Mouse (Mus musculus): ENCODE results near the gene Ykt6.

Ykt6 gene

GRCm38 (mm10) chr11:5949586-5950352 is 5.7 kb upstream of the Ykt6 start, which contains the start of gene Gck:
TSS of gene Gck (minus strand) at chr11:5950081.
- no peak for DNase-seq (ENCODE audit: low spot score)

DNA sequence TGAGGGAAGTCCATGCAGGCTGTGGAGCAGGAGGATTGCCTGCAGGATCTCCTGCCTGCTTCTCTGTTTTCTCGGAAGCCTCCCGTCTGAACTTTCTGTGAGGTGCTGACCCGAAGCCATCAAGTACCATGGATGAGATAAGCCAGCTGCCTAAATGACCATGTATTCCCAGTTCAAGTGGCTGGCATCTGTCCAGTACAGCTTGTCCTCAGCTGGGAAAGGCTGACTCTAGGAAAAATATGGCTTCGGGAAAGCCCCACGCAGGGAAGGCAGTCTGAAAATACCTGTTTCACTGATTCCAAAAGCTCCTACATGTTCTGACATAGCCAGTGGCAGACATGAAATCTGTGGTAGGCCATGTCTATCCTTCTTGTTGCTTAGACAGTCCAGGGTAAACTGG is 3.0 kb upstream of the Ykt6 start:
- no peak for DNase-seq (ENCODE audit: low spot score)

DNA sequence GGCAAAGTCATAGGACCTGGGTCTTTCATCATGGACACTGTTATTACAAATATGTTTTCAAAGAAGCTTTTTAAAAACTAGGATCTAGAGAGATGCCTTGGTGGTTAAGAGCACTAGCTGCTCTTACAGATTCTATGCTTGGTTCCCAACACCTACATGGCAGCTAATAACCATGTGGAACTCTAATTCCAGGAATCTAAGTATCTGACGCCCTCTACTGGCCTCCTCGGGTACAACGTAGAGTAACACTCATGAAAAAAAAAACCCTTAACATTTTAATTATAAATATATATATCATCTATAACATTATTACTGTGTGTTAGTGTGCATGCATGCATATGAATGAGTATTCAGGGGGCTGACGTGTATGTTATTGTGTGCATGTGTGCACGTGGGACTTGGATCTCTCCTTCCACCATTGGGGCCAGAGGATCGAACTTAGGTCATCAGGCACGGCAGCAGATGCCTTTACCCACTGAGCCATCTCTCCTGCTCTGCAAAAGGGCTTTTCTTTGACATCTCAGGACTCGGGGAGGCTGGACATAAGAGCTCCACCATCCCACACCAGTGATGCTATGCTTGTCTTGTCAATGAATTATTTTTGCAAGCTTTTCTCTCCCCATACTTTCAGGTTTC is 2.2 kb upstream of the Ykt6 start:
- DNase-seq (ENCODE audit: low spot score) = peak; percentile 48

- no peak for DNase-seq (ENCODE audit: low spot score)
Measured at GRCm38 (mm10) chr11:5954435-5954834, 1.1 kb upstream of the Ykt6 start.

DNA sequence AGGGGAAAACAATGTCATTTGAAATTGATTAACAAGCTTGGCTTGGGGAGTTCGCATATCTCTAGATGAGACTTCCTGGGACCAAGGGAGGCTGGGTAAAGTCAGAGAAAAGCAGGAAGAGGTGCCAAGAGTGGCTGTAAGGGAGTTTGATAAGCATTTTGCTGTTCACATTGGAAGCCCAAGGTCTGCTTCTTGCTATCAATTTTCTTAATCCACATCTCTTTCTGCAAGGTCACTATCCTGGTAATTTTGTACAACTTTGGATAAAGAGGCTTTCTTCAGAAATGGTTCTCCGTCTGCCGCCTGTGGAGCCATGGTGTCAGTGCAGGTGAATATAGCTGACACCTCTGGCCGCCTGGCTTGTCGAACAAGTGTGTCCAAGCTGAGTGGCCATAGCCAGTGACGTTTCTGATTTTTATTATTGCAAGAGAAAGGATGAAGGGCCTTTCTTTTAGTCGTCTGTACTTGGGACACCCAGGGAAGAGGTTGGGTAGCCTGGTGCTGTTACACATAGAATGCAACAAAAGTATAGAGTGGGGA is 458 bp upstream of the Ykt6 start:
- peak; percentile 54 for DNase-seq (ENCODE audit: low spot score)

DNA sequence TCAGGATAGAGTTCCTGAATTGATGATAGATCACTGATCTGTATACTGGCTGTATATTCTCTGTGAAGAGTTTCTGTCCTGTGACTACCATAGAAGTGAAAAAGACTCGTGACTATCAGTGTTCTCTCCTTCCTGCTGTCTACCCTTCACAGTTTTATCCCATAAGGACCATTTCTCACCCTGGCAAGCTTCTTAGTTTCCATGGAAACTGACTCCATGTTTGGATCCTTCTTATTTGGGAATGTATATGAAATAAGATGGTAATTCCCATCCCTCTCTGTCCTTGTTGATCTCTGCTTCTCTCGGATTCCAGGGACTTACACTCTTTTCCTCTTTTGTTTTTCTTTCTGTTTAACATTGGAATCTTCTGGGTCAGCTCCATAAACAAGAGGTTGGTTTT is 4.6 kb downstream of the Ykt6 start:
- DNase-seq (ENCODE audit: low spot score) = no peak

- DNase-seq (ENCODE audit: low spot score) = no peak
Measured at GRCm38 (mm10) chr11:5965865-5966264, 10.4 kb downstream of the Ykt6 start.

DNA sequence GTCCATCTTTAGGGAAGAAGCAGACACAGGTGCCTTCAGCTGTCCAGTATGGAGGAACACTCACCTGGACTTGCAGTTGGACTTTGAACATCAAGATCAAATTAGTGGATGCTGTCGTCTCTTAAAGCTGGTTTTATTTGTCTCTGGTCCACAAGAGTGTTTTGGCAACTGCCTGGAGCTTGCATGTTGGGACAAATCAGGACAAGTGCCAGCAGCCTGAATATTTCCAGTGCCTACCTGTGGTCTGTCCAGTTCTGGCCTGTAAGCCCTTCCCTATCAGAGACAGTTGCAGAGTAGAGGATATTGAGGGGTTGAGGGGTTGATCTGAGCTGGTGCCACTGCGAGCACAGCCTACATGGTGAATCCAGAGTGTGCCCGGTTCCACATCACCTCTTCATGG is 11.3 kb downstream of the Ykt6 start:
- DNase-seq (ENCODE audit: low spot score) = no peak

GRCm38 (mm10) chr11:5968223-5968622 is 12.7 kb downstream of the Ykt6 start:
- no peak for DNase-seq (ENCODE audit: low spot score)

GRCm38 (mm10) chr11:5971202-5971601 is 15.7 kb downstream of the Ykt6 start:
- DNase-seq (ENCODE audit: low spot score) = no peak

DNA sequence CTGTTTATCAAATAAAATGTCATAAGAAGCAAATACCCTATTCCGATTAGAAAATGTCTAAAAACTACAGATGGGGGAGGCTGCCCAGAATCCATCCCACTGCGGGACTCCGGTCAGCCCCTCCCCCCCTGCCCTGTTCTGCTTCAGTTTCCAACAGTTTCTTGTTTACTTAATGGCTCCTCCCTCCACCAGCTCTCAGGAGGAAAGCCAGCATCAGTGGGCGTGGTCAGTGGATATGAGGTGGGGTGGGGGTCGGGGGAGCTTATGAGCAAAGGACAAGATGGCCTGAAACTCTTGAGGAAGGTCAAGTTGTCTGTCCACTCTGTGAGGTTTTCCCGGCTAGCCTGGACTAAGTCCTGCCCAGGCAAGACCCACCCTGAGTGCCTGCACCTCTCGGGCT is 17.7 kb downstream of the Ykt6 start:
- no peak for DNase-seq (ENCODE audit: low spot score)

DNA sequence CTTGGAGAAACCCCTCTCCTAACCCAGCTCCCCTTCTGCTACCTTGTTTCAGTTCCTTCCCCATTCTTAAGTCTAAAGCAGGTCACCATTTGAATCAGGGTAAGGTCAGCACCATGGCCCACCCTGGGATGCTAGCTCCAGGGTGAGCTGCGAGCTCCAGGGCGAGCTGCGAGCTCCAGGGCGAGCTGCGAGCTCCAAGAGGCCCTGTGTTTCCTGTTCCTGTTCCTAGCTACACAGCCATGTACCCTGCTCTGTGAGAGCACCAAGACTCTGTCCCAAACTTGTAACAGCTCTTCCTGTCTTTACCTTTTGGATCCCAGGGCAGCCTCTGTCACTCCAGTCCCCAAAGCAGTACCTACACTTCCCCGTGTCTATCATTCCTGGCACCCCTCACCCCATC is 18.6 kb downstream of the Ykt6 start:
- no peak for DNase-seq (ENCODE audit: low spot score)

- DNase-seq (ENCODE audit: low spot score) = no peak
Measured at GRCm38 (mm10) chr11:5975068-5975467, 19.6 kb downstream of the Ykt6 start.

DNA sequence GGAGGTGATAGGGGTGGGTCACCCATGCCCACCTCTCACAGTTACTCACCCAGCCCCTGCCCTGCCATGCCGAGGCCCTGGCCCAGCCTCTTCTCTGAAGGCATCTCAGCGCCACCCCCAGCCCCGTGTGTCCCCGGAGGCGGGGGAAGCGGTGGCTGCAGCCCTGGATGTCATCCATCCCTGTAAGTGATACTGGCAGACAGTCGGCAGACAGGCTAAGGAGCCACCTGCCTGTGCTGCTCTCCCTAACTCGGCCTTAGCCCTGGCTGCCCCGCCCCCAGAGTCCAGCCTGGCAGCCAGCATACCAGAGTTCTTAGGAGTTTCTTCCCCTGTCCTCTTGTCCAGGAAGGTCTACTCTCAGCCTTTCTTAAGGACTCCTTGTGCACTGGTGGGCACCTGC is 20.6 kb downstream of the Ykt6 start:
- DNase-seq (ENCODE audit: low spot score) = no peak

- DNase-seq (ENCODE audit: low spot score) = no peak
Measured at GRCm38 (mm10) chr11:5979088-5979487, 23.6 kb downstream of the Ykt6 start.

DNA sequence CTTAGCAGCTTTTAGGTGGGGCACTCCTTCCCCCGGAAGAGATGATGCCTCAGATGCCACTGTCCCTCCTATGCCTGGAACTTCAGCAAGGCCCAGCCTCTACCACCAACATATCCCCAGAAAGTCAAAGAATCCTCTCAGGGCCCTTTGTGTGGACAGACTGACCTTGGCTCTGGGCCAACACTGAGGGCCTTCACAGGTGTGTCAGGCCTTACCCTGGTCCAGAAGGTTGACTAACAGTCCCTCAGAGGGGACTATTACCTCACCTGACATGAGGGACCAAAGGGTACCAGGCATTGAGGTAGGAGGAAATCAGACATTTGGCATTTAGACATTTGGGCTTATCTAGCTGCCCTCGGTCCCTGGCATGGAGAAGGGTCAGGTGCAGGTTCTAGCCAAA is 24.6 kb downstream of the Ykt6 start:
- DNase-seq (ENCODE audit: low spot score) = no peak

GRCm38 (mm10) chr11:5980561-5980960 is 25.1 kb downstream of the Ykt6 start:
- DNase-seq (ENCODE audit: low spot score) = no peak

DNA sequence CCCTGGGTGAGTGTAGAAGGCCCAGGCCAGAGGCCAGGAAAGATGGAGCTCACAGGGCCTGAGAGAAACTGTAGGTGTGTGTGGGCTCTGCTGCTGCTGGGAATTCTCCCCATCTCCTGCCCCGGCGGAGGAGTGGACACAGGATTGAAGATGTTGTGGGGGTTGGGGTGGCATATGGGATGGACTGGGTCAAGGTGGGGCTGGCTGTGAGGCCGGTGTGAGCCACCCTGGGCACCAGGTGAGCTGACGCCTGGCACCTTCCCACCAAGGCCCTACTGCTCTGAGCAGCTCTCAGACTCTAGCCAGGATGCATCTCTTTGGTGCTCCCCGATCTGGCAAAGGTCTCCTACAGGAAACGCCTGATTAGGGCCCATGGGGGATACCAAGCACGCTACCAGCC is 25.8 kb downstream of the Ykt6 start:
- no peak for DNase-seq (ENCODE audit: low spot score)

DNA sequence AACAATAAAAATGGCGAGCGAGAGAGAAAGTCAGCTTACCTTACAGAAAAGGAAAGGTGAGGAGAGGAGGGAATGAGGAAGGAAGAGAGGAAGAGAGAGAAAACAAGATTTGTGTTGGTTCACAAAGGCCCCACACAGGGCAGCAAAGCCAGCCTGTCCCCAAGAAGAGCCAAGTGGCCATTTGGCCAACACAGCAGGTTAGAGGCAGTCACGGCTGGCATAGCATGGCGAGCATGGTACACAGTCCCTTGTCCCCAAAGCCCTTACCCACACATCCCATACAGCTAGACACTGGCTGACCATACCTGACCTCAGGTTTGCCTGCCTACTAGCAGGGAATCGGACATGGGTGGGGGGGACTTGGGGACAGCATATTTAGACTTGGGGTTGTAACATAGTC is 28.1 kb downstream of the Ykt6 start:
- no peak for DNase-seq (ENCODE audit: low spot score)

- DNase-seq (ENCODE audit: low spot score) = no peak
Measured at GRCm38 (mm10) chr11:5988126-5988525, 32.6 kb downstream of the Ykt6 start.

- DNase-seq (ENCODE audit: low spot score) = no peak
Measured at GRCm38 (mm10) chr11:5989954-5990593, 34.6 kb downstream of the Ykt6 start.

DNA sequence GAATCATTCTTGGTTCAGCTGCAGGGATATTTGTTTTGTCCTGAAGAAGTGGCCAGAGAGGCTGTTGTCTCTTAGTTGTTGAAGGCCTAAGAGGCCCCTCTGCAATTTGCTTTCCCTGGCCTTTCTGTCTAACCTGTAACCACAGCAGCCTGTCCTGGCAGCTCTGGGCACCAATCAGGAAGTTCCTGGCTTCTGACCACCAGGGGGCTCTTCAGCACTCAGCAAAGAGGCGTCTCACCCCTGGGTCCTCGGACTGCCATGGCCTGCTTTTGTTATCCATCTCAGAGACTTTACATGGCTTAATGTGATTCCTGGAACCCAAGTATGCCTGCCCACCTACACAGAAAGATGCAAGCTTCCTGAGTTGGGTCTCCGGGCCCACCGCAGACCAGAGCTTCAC is 35.4 kb downstream of the Ykt6 start:
- DNase-seq (ENCODE audit: low spot score) = peak; percentile 41

- DNase-seq (ENCODE audit: low spot score) = no peak
Measured at GRCm38 (mm10) chr11:5994212-5994611, 38.7 kb downstream of the Ykt6 start.

Data from c-Kit-positive CD71-positive TER-119-positive erythroid progenitor cells, embryonic 14.5 days (primary cell).